Mouse (Mus musculus): ENCODE measurements at regions not wholly inside any gene's neighbourhood (a gene's known extent, or its start where the extent isn't known, plus 50 kb on each side); places are given as distances from the start of the nearest gene placed in this dataset.
A peak's percentile ranks its signal among the peaks of the same experiment; 100 is the strongest.

DNA sequence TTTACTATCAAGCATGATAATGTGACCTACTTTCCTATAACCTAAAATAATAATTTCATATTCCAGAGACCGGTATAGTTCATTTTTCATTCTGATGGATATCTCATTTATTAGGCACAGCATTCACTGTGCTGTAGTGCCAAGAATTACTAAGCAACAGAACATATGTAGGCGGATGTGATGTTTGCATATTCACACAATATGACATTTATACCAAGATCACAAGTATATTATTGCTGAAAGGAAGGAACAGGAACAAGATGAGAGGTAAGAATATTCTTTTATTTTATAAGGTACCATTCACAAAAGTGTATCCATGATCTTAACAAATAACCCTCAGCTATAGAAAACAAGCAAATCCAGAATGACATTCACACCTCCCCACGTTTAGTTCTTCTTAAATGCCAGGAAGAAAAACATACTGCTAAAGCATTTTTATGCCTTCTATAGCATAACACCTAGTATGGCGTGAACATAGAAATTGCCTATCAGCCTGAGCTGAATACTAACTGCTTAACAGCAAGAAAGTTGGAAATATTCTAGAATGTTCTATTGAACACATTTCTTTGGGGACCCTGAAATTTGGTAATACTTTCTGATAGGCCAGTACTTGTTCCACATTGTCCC lies 1062.8 kb upstream of the Acvr2a start:
- CTCF ChIA-PET: no interaction called here
- no peak for DNase-seq (ENCODE audit: low read depth, low spot score)
- no peak for TF ChIP-seq CTCF (IDR thresholded peaks at IDR 0.05)
- in situ Hi-C loops (cut with MboI; ENCODE audit: low pct_unique_long_range_greater_than_20kb): no loop called here
- no peak for ATAC-seq
- peaks cover 4% of the 10 kb centered on the region for H3K27me3 ChIP-seq
- POLR2A ChIA-PET: no interaction called here

DNA sequence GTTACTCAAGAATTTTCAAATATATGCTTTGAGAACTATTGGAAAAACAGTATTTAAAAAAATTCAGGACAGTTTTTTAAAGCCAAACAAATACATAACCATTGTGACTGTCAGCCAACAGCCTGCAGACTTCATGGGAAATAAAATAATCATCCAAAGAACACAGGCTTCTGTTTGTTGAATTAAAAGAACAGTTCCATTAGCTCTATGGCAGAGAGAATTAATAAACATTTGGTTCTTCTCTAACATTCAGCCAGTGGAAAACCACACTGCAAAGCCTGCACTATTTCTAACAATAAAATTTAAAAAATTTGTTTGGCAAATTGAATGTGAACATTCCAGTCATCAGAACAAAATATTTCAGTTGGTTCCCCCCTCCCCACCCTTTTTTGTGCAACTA lies 1058.2 kb upstream of the Acvr2a start:
- ATAC-seq (no peak), DNase-seq (ENCODE audit: low read depth, low spot score) (no peak)
- H3K27me3 ChIP-seq: no peaks in the 10 kb centered on the region
- no peak for TF ChIP-seq CTCF (IDR thresholded peaks at IDR 0.05)
- in situ Hi-C loops (cut with MboI; ENCODE audit: low pct_unique_long_range_greater_than_20kb): no loop called here
- CTCF ChIA-PET: no interaction called here
- POLR2A ChIA-PET: interaction anchor here (0.7 kb wide), 1 partner anchor 291 kb away, joined by 7 read pairs; no protein-coding TSS in a partner anchor

DNA sequence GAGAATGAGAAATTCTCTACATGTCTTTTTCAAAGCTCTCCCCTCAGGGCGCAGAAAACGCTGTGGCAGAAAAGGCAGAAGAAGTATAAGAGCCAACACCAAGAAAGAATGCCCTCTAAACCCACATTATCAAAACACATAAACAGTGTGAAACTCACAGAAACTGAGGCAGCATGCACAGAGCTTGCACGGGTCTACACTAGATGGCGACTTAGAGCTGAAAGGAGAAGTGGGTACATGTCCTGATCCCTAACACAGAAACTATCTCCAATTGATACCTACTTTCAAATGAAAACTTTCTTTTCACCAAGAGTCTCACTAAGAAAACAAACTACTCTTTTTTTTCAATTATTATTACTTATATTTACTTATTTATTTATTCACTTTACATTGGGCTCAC lies 1057.7 kb upstream of the Acvr2a start:
- in situ Hi-C loops (cut with MboI; ENCODE audit: low pct_unique_long_range_greater_than_20kb): no loop called here
- peak; percentile 13 for TF ChIP-seq CTCF (IDR thresholded peaks at IDR 0.05)
- ATAC-seq (no peak), DNase-seq (ENCODE audit: low read depth, low spot score) (no peak)
- ChIA-PET CTCF (no interaction called here), POLR2A (interaction anchor here (0.7 kb wide), 1 partner anchor 292 kb away, joined by 7 read pairs; no protein-coding TSS in a partner anchor)
- H3K27me3 ChIP-seq: no peaks in the 10 kb centered on the region

DNA sequence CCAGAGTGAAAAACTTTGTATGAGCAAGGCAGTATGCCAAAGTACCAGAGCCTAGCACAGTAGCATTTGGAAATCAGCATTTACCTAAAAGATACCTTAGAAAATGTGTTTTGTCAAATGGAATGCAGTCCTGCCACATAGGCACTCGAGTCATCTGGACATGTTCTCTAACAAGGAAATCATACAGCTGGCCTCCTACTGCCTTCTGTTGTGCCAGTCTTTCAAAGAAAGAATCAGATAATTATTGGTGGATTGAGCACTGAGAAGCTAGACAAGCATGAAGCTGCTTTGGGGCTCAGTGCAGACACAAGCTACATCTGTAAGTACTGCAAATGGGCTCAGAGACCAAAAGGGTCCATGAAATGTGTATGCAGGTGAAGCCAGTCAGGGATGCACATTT lies 1038.1 kb upstream of the Acvr2a start:
- in situ Hi-C loops (cut with MboI; ENCODE audit: low pct_unique_long_range_greater_than_20kb): loop anchor here (25.0 kb wide), 1 partner anchor 1962 kb away; no protein-coding TSS in a partner anchor
- POLR2A ChIA-PET: no interaction called here
- ATAC-seq: no peak

DNA sequence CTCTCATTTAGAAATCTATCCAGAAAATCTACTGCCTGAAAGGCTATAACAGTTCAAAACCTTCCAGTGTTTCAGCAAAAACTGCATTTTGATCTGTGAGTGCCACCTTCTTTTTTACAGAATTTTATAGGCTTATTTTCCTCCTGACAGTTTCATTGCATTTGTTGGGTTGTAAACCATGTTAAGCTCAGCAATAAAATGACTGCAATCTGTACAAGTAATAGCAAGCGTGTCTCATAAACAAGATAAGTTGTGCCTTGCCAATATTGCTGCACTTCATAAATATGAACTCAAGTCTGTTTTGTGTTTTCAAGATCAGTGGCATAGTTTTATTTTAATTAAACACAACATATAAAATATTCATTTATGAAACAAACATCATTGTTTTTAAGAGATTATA lies 1036.9 kb upstream of the Acvr2a start:
- ATAC-seq: no peak

More for the DNA sequence above, 1038.1 kb upstream of the Acvr2a start:
- CTCF ChIA-PET: no interaction called here
- no peak for TF ChIP-seq CTCF (IDR thresholded peaks at IDR 0.05)
- no peak for DNase-seq (ENCODE audit: low read depth, low spot score)
- H3K27me3 ChIP-seq: no peaks in the 10 kb centered on the region

DNA sequence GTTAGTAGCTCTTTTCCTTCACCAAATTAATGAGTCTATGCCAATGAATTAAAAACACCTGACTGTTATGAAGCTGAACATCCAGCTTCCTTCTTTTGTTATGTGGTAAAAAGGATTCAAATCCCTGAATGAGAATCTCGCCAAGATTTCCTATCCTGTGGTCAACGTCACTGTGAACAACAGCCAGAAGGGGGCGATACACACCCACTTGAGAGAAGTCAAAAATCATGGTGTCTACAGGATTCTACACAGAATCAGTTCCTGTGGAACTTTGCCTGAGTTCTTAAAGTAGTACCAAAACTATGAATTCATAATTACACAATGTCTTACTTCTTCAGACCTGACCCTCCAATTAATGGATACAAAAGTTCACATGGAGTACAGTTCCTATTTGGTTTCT lies 1028.1 kb upstream of the Acvr2a start:
- DNase-seq (ENCODE audit: low read depth, low spot score): no peak
- in situ Hi-C loops (cut with MboI; ENCODE audit: low pct_unique_long_range_greater_than_20kb): loop anchor here (10.0 to 25.0 kb wide), 2 partner anchors 1089 to 1951 kb away; no protein-coding TSS in a partner anchor
- POLR2A ChIA-PET: no interaction called here
- peak; percentile 51 for ATAC-seq
- CTCF ChIA-PET: interaction anchor here (1.1 kb wide), 1 partner anchor 17 kb away, joined by 4 read pairs; no protein-coding TSS in a partner anchor
- TF ChIP-seq CTCF (IDR thresholded peaks at IDR 0.05): peak; percentile 67
- peaks cover 7% of the 10 kb centered on the region for H3K27me3 ChIP-seq

More for the DNA sequence above, 1036.9 kb upstream of the Acvr2a start:
- POLR2A ChIA-PET: no interaction called here
- no peak for DNase-seq (ENCODE audit: low read depth, low spot score)
- H3K27me3 ChIP-seq: no peaks in the 10 kb centered on the region
- CTCF ChIA-PET: no interaction called here
- in situ Hi-C loops (cut with MboI; ENCODE audit: low pct_unique_long_range_greater_than_20kb): loop anchor here (25.0 kb wide), 1 partner anchor 1960 kb away; no protein-coding TSS in a partner anchor
- TF ChIP-seq CTCF (IDR thresholded peaks at IDR 0.05): no peak

DNA sequence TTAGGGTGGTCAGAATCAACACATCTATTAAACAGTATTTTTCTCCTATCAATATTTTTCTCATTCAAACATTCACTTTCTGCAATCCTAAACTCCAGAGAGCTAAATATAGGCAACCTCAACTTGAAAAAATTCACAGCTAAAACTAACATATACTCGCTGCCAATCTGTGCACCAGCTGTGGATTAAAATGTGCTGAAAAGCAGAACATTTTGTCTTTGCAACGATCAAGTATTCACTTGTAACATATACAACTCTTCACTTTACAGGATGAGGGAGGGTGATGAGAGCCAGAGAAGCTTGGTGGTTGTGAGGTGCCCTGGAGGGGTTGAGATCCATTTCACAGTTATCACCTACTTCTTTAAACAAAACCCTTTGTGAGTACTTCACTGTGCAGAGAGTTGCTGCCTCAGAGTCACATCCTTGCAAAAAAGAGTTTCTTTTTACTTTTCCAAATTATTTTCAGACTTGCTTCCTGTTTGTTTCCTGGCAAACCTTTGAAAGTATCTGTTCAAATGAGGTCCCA lies 991.1 kb upstream of the Acvr2a start:
- no peak for TF ChIP-seq CTCF (IDR thresholded peaks at IDR 0.05)
- ATAC-seq: no peak
- H3K27me3 ChIP-seq: no peaks in the 10 kb centered on the region
- ChIA-PET POLR2A (no interaction called here), CTCF (no interaction called here)
- no peak for DNase-seq (ENCODE audit: low read depth, low spot score)
- in situ Hi-C loops (cut with MboI; ENCODE audit: low pct_unique_long_range_greater_than_20kb): no loop called here

DNA sequence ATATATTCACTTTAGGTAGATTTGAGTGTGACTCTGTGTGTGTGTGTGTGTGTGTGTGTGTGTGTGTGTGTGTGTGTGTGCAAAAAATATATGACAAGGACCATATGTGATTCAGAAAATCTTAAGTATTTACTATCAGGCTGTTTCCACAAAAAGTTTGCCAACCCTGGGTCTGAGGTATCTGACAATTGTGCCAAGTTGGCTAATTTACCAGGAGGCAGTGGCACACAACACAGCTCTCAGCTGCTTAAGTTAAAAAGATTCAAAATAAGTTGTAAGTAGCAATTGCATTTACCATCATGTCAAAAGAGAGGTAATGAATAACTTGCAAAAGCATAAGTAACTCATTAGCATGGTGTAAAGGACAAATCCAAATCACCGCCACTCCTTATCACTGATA lies 981.4 kb upstream of the Acvr2a start:
- no peaks in the 10 kb centered on the region for H3K27me3 ChIP-seq
- ChIA-PET POLR2A (no interaction called here), CTCF (no interaction called here)
- ATAC-seq (no peak), DNase-seq (ENCODE audit: low read depth, low spot score) (no peak)
- in situ Hi-C loops (cut with MboI; ENCODE audit: low pct_unique_long_range_greater_than_20kb): no loop called here
- TF ChIP-seq CTCF (IDR thresholded peaks at IDR 0.05): no peak

DNA sequence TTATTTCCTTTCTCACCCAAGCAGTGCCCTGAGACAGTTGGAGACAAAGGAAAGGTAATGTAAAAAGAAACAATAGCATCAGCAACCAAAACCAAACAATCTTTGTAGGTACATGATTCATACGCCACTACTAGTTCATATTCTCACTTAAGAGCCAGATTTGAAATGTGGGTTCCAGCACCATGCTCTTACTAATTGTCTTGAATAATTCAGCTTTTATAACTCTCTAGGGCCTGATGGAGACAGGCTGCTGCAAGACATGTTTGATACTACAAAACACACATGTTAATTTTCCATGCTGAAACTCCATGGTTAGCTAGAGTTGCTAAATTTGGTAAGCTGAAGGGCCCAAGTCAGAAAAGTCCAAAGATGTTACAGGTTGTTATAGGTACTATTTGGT lies 980.4 kb upstream of the Acvr2a start:
- in situ Hi-C loops (cut with MboI; ENCODE audit: low pct_unique_long_range_greater_than_20kb): no loop called here
- CTCF ChIA-PET: no interaction called here
- H3K27me3 ChIP-seq: no peaks in the 10 kb centered on the region
- DNase-seq (ENCODE audit: low read depth, low spot score) (no peak), ATAC-seq (no peak)
- POLR2A ChIA-PET: no interaction called here
- no peak for TF ChIP-seq CTCF (IDR thresholded peaks at IDR 0.05)

DNA sequence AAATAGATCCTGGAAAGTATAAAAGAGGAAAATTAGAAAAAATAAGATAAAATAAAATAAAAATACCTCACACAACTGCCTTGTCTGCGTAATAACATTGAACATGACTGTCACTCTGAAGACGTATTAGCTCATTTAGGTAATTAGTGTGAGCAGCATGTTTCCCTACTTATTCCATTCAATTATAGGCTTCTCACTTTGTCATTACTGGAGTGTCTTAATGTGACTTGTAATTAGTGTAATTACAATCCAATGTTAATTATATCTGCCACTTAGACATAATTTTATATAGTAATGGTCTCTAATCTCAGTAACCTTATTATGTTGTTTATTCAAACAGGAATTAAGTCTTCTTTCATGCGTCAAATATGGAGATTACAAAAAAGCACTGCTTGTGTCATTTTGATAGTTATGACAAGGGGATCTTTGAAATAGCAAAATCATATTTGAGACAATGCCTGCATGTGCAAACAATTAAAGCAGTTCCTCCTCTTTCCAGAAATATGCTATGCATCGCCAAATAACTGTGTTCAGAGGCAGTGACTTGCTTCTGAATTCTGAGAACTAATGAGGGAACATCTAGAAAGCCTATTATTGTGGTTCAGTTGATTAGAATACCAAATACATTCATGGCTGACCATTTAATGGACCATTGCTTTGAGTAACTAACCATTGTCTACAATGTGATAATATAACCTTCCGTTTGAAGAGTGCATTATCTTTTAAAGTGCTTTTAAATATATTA lies 979.7 kb upstream of the Acvr2a start:
- TF ChIP-seq CTCF (IDR thresholded peaks at IDR 0.05): no peak
- DNase-seq (ENCODE audit: low read depth, low spot score) (no peak), ATAC-seq (no peak)
- H3K27me3 ChIP-seq: no peaks in the 10 kb centered on the region
- CTCF ChIA-PET: no interaction called here
- in situ Hi-C loops (cut with MboI; ENCODE audit: low pct_unique_long_range_greater_than_20kb): no loop called here
- POLR2A ChIA-PET: no interaction called here

DNA sequence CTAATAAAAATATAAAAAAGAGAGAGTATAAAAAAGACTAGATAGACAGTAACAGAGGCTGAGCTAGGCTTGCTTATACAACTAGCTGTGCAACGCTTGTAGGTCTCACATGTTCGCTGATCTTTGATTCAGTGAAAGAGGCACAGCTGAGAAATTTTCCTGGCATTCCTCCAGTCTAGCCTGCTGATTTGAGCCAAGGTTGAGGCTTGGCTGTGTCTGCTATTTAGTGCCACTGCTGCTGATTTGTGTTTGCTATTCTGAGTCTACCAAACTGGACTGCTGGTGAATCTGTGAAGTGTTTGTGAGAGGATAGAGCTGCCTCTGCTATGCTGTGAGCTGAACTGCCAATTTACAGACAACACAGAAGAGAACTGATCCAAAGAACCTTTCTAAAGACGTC lies 956.7 kb upstream of the Acvr2a start:
- no peaks in the 10 kb centered on the region for H3K27me3 ChIP-seq
- ChIA-PET POLR2A (no interaction called here), CTCF (interaction anchor here (0.7 kb wide), 1 partner anchor 341 kb away, joined by 3 read pairs; no protein-coding TSS in a partner anchor)
- no peak for TF ChIP-seq CTCF (IDR thresholded peaks at IDR 0.05)
- ATAC-seq: no peak
- no peak for DNase-seq (ENCODE audit: low read depth, low spot score)
- in situ Hi-C loops (cut with MboI; ENCODE audit: low pct_unique_long_range_greater_than_20kb): no loop called here
